Mouse (Mus musculus): Measurements from ENCODE around the gene Bfsp1. TPM values are rescaled to one million over a fixed set of nuclear protein-coding genes. Genes with fewer than 3 reads are reported as not detected.
A peak's percentile ranks its signal among the peaks of the same experiment; 100 is the strongest.

Gene Bfsp1
- total RNA-seq, 2 experiments from 2014 or later = not detected

DNA sequence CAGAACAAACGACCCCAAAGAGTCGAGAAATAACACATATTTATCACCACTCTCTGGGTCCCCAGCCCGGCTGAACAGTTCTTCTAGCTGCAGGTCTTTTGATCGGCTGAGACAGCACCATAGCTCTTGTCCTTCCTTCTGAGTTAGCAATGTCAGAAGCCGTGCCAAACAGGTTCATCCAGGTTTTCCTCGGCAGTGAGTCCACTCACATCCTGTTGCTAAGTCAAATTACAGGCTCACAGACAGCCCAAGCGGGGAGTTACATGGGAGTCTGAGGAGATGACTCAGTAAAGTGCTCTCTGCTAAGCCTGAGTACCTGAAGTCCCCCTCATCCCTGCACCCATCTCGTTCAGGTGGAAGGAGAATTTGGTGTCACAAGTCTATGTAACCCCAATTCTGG lies 1.6 kb upstream of the Bfsp1 start:
- ATAC-seq (replicated peaks; ENCODE audit: low FRiP score, low TSS enrichment, poor library complexity, severe bottlenecking) = no peak

DNA sequence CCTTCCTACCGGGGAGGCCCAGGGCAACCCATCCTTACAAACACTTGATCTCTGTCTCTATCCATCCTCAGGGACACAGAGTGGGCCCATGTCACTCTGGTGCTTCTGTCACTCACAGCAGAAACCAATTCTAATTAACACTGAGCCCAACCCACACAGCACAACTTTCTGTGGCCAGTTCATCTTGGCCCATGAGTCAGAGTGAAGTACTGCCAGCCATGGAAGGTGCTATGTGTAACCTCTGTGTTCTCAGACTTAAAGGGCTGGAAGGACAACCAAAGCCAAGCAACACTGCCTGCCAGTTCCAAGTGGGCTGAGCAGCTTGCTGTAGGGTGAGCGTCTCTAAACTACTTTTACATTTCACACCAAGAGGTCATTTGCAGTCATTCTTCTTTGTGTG lies 3.8 kb downstream of the Bfsp1 start:
- ATAC-seq (replicated peaks; ENCODE audit: low FRiP score, low TSS enrichment, poor library complexity, severe bottlenecking) = no peak

DNA sequence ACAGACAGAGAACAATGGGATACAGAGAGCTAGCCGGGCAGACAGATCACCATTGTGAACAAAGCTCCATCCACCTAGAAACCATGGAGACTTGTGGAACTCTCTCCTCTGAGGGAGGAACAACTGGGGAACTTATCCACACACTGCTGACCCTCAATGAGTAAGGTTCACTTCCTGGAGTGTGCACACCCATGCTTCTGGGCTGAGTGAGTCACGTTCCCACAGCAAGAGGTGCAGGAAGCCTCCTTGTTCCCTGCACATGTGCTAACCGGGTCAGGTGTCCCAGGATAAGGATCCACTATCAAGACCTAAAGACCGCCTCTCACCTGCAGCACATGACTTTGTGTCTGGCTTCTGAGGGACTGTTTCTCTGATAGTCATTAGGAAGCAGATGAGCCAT lies 9.5 kb downstream of the Bfsp1 start:
- ATAC-seq (replicated peaks; ENCODE audit: low FRiP score, low TSS enrichment, poor library complexity, severe bottlenecking) = no peak

DNA sequence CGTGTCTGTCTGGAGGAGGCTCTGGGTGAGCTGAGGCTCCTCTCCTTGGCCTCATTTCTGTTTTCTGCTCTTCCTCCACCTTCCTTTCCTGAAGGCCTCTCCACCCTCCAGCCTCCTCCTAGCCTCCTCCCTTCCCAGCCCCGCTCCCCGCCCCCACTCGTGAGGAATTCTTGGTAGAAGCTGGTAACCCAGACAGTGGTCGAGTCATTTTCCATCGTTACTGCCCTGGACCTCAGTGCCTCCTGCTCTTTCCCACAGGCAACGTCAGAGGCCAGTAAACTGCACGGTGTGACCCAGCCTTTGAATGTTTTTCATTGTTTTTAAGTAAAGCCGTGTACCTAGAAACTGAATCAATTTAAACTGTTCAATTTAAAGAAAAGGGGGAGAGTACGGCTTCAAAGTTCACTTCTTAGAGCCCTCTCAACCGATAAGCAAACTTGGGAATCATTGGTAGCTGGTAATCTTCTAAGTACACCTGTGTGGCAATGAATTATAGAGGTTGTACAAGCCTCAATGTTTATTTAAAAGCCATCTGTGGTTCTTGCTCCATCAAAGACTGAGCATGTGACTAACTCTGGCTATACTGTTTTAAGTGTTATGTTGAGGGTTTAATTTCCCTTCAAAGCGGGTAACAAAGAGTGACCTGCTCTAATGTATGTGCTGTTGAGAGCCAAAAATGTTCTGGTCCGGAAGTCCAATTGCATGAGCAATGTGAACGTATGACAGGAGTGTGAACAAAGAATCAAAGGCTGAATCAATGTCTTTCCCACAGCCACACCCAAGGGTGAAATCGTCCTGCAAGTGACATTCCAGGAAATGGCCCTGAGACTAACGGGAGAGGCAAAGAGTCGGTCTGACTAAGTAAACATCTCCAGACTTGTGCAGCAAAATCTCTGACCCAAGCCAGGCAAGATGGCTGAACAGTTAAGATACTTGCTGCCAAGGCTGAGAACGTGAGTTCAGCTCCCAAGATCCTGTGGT lies 10.4 kb downstream of the Bfsp1 start:
- ATAC-seq (replicated peaks; ENCODE audit: low FRiP score, low TSS enrichment, poor library complexity, severe bottlenecking) = no peak

DNA sequence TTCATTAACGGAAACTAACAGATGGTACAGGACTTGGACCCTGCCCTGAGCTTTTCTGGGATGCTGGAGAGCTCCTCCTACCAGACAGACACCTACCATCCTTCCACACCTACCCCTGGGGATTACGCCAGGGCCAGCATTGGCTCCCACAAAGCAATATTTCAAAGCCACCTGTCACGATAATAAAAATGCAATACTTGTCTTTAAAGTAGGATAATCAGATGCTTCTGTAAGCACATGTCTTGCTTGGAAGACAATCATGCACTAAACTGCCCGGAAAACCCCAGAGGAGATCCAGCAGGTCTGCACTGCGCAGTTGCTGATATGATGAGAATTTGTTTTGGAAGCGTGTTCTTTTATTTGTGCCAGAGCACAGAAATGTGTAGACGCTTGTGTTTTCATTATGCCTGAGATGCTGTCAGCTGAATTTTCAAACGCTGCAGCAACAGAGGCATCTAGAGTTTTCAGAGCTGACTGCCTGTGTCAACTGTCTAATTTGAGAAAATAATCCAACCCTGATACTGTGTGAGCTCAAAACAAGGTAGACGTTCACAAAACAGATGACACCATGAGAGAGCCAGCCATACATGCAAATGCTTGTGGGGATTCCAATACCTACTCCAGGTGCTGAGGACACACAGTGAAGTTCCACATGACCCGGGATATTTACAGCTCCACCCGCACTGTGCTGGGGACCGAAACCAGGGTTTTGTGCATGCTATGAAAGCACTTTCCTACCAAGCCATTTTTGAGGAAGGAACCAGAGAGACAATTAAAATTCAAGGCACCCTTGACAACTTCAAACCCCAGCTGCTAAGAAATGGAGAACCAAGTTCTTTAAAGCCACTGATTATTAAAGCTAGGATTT lies 11.4 kb downstream of the Bfsp1 start:
- no peak for ATAC-seq (replicated peaks; ENCODE audit: low FRiP score, low TSS enrichment, poor library complexity, severe bottlenecking)

DNA sequence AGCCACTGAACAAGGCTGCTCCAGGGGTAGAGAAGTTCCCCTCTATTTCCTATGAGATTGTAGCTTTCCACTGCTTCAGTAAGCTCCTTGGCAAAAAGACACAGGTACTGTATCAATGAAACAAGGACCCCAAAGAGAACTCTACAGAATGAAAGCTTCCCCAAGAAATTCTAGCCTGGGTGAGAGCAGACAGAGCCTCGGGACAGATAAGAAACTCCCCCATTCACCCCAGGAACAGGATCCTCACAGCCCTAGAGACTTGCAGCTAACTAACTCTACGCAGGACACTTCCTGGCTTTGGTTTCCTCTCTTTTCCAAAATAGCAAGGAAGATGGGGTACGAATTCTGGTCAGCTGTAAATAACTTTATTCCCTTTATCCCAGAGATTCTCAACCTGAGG lies 15.7 kb downstream of the Bfsp1 start:
- ATAC-seq (replicated peaks; ENCODE audit: low FRiP score, low TSS enrichment, poor library complexity, severe bottlenecking) = no peak

DNA sequence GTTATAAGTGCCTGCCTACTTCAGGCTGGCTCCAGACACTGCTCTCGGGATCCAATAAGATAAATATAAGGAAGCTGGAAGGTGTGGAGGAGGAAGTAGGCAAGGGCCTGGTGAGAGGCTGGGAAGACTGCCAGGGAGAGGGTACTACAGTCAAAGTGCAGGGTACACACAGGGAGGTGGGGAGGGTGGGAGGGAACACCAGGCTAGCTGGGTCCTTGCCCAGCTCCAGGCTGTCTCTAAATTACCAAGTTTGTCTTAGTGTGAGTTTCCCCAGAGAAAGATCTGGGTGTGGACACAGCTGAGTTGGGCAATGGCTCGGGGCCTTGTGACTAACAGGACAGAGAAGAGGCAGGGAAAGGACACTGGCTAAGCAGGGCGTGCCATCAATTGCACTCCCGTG lies 16.2 kb downstream of the Bfsp1 start:
- no peak for ATAC-seq (replicated peaks; ENCODE audit: low FRiP score, low TSS enrichment, poor library complexity, severe bottlenecking)

DNA sequence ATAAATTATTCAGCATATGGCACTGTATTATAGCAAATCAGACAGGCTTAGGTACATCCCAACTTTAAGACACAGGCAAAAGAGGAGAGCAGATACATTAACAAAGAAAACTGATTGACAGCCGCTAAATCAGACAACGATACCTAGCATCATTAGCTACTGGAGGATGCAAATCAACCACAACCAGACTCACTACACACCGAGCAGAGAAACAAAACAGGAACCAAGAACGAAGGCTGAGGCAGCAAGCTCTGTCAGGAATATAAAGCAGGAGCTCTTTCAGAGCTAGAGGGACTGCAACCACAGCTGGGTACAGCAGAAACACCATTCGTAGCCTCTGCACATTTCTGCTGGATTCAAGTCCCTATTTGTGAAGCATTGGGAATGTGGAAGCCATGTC lies 18.2 kb downstream of the Bfsp1 start:
- ATAC-seq (replicated peaks; ENCODE audit: low FRiP score, low TSS enrichment, poor library complexity, severe bottlenecking) = no peak

DNA sequence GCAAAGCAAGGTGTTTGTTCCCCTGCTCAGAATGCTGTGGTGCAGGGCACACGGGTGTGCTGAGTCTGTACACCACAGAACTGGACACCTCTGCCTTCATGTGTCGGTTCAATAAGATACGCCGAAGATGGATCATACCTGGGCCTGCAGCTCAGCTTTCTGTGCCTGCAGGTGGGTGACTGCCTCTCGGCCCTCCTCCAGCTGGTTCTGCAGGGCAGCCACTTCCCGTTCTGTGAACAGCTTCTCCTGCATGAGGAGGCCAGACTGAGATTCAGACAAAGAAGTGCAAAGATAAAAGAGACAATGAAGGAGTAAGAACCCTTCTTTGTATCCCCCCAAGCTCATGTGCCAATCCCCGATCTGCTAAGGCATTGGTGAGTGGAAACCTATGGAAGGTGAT lies 21.4 kb downstream of the Bfsp1 start:
- ATAC-seq (replicated peaks; ENCODE audit: low FRiP score, low TSS enrichment, poor library complexity, severe bottlenecking) = no peak

DNA sequence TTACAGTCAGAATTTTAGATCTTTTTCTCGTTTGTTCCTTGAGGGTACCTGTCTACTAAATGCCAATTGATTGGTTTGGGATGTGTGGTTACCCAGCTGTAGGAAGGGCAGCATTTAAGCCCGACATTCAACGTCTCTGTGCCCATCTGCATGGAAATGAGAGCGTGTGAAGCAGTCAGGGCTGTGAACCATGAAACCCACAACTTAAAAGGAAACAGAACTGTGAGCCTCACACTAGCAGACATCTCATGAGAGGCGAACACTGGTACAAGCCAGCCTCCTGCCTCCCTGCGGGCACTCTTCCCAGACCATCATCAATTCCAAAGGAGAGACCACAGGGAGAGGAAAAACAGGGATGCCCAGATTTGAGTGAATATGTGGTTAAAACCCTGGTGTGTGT lies 22.1 kb downstream of the Bfsp1 start:
- ATAC-seq (replicated peaks; ENCODE audit: low FRiP score, low TSS enrichment, poor library complexity, severe bottlenecking) = no peak

DNA sequence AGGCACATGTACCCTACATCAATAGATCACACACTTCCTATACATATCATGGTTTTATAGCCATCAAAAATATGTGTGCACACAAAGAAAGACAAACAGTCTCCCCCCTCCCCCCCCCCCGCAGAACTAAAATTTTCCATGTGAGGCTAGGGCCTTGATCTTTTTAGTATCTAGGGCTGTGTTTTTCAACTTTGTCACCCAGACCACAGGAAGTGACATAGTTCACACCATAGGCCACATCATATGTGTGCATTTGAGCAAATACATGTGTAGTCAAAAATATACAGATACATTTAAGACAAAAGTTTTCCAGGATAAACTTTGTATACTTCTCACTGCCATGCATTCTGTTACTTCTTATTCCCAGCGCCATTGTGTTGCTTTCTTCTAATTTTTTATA lies 23.5 kb downstream of the Bfsp1 start:
- ATAC-seq (replicated peaks; ENCODE audit: low FRiP score, low TSS enrichment, poor library complexity, severe bottlenecking) = no peak

DNA sequence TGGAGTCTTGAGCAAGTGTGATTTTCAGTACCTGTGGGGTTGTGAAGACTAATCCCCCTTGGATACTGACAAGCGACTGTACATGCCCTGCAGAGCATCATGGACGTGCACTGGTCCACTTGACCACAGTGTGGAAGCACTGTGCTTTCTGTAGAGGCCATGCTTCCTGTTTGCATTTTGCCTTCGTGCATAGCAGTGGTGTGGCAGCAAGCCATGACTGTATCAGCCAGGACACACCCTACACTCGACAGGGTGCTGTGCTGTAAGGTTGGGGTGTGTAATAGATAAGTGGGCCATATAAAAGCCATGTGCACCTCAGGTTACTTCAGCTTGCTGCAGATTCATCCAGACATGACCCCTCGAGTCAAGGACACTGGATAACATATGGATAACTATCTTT lies 24.3 kb downstream of the Bfsp1 start:
- ATAC-seq (replicated peaks; ENCODE audit: low FRiP score, low TSS enrichment, poor library complexity, severe bottlenecking) = peak; percentile 95

DNA sequence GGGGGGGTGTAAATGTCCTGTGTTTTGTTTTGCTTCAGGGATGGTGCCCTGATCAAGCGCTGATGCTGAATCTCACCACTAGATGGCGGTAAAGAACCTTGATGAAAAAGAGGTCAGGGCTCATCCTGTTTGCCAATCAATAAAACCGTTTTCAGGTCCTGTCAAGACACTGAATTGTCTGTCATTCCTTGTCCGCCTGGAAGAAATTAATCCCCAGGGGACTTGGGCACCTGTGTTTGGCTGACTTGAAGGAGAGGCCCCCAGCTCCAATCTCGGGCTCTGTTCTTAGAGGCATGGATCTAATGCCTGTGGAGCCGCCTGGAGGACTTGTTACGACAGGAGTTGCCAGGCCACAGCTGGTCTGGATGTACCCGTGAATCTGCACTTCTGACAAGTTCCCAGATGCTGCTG lies 25.7 kb downstream of the Bfsp1 start:
- ATAC-seq (replicated peaks; ENCODE audit: low FRiP score, low TSS enrichment, poor library complexity, severe bottlenecking) = peak; percentile 53

DNA sequence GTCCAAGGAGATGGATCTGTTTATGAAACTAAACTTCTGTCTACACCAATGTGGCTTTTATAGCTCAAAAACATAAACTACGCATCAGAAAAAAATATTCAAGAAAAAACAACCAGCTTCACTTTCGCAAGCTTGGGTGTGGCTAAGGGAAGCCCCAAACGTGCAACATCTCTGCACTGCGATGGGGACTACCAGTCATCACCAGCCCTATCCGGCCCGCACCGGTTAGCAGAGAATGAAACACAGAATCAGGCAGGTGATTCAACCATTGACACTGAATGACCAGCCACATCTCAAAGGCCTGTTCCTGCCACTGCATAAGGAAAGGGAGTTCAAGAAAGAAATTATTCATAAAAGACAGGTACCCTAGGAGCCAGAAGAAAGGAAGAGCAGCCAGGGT lies 27.2 kb downstream of the Bfsp1 start:
- ATAC-seq (replicated peaks; ENCODE audit: low FRiP score, low TSS enrichment, poor library complexity, severe bottlenecking) = no peak

DNA sequence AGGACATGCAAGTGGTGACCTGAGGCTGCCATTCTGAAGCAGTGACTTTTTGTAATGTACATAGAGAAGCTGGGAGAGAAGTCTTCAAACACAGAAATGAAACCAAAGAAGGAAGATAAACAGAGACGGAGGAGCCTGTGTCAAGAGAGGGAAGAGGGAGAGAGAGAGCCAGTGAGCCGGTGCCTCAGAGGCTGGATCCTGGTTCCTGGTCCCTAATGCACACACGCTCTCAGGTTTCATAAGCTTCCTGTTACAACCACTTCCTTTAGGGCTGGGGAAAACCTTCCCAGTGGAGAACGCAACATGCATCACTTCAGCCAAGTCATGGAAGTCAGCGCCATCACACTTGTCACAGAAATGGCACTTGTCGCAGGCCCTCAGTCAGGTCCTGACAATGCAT lies 28.9 kb downstream of the Bfsp1 start:
- no peak for ATAC-seq (replicated peaks; ENCODE audit: low FRiP score, low TSS enrichment, poor library complexity, severe bottlenecking)

DNA sequence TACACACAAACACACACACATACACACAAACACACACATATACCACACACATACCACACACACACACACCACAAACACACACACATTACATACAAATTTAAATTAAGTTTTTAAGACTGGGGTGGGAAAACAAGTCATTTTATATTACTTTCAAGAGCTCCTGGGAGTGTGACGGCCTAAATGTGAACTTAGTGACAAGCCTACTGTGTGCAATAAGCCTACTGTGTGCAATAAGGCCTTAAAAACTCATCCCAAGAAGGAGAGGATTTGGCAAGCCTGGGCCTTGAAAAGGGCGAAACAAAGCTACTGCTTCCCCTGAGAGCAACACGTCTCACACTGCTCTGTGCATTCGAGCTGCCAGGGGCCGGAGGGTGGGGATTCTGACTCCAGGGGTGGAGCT lies 30.3 kb downstream of the Bfsp1 start:
- ATAC-seq (replicated peaks; ENCODE audit: low FRiP score, low TSS enrichment, poor library complexity, severe bottlenecking) = no peak

DNA sequence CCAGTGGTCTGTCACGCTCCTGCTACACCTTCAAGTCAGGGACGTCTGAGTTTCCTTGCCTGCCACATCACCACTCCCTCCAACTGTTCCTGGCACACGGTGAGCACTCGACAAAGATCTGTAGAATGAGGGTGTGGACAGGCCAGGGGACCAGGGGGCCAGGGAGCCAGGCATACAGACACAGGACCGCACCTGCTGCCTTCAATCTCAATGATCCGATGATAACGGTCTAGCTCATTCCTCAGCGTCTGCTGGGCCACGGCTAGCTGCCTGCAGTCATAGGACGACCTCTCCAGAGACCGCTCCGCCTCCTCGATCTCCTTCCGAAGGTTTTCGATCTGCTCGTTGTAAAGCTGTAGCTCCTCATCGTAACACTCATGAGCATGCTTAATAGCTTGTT lies 31.3 kb downstream of the Bfsp1 start:
- no peak for ATAC-seq (replicated peaks; ENCODE audit: low FRiP score, low TSS enrichment, poor library complexity, severe bottlenecking)

DNA sequence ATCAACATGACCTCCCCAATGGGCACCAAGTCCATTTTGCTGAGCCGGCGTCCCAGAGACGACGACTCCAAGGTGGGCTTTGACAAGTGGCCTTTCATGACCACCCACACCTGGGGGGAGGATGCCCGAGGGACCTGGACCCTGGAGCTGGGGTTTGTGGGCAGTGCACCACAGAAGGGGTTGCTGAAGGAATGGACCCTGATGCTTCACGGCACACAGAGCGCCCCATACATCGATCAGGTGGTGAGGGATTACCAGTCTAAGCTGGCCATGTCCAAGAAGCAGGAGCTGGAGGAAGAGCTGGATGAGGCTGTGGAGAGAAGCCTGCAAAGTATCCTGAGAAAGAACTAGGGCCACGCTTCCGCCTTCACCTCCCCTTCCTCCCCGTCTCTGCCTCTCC lies 49.5 kb downstream of the Bfsp1 start:
- ATAC-seq (replicated peaks; ENCODE audit: low FRiP score, low TSS enrichment, poor library complexity, severe bottlenecking) = no peak

DNA sequence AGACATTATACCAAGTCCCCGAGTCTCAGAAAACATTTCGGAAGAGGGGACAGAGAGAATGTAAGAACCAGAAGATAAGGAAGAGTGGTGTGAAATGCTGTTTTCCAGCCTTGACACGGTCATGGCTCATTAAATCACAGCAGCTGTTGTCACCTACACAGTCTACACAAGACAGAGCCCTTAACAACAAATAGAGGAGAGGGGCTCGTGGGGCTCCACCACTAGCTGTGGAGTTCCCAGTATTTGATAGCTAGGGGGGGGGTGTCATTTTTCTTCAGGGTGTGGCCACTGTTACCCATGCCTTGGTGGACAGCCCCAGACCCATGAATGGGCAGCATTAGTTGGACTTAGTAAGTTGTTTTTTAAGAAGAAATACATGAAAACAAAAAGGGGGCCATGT lies 50.7 kb downstream of the Bfsp1 start:
- ATAC-seq (replicated peaks; ENCODE audit: low FRiP score, low TSS enrichment, poor library complexity, severe bottlenecking) = no peak

DNA sequence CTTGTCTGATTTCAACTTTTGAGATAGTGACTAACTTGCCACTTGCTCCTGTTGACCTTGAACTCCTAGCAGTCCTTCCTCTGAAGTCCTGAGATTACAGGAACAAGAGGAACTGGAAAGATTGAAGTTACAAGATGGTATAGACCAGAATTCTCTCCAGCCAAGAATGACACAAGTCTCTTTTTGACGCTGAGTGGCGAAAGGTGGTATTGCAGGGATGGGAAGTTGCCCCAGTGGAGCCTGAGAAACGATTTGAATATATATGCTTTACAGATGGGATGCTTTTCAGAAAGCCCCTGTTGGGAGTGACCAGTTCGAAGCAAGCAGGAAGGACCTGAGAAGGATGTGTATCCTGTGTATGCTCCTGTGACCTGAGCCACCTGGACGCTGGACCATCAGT lies 54.2 kb downstream of the Bfsp1 start:
- no peak for ATAC-seq (replicated peaks; ENCODE audit: low FRiP score, low TSS enrichment, poor library complexity, severe bottlenecking)

Data from megakaryocyte-erythroid progenitor cell, adult 5-6 weeks (primary cell).